Mouse (Mus musculus): ENCODE results near the gene Trpm3. TPM values are rescaled to one million over a fixed set of nuclear protein-coding genes. Genes with fewer than 3 reads are reported as not detected.

Gene Trpm3
- polyA plus RNA-seq, 2 experiments: 0.03 TPM; not detected in 1

- no peak for ATAC-seq (ENCODE audit: insufficient read depth)
- H3K4me2 ChIP-seq (ENCODE audit: low read depth): no peak overlapping the region
- no peak overlapping the region for H3K27ac ChIP-seq
- no peak for DNase-seq (ENCODE audit: low read depth in 3 of 3, low spot score in 3 of 3)
- H3K9ac ChIP-seq (replicated peaks): no peak overlapping the region
- H3K36me3 ChIP-seq (replicated peaks; ENCODE audit: control insufficient read depth, insufficient read depth, low read depth): no peaks in the 10 kb centered on the region
- no peak overlapping the region for H3K4me3 ChIP-seq (ENCODE audit: insufficient read depth in 1 of 2, low read depth in 2 of 2, low read length in 2 of 2)
- 46% methylated on average over 11 of the region's 11 CpGs for WGBS (ENCODE audit: insufficient replicate concordance)
- TF ChIP-seq CTCF (IDR thresholded peaks at IDR 0.05; ENCODE audit: low read depth) (no peak), EP300 (IDR thresholded peaks at IDR 0.05; ENCODE audit: low read depth) (no peak)
- no peaks in the 10 kb centered on the region for H3K9me3 ChIP-seq (ENCODE audit: control insufficient read depth, low read length)
- H3K27me3 ChIP-seq (ENCODE audit: control insufficient read depth, insufficient read depth, low read length): no peaks in the 10 kb centered on the region
- no peaks in the 10 kb centered on the region for H3K4me1 ChIP-seq (replicated peaks; ENCODE audit: control insufficient read depth in 2 of 2, insufficient read depth in 2 of 2, low read length in 1 of 2)
Measured at GRCm38 (mm10) chr19:23036782-23037477, 898.1 kb downstream of the Trpm3 start.

GRCm38 (mm10) chr19:23037499-23037898 is 898.7 kb downstream of the Trpm3 start:
- no peak overlapping the region for H3K4me3 ChIP-seq (ENCODE audit: insufficient read depth in 1 of 2, low read depth in 2 of 2, low read length in 2 of 2)
- TF ChIP-seq CTCF (IDR thresholded peaks at IDR 0.05; ENCODE audit: low read depth): no peak
- TF ChIP-seq EP300 (IDR thresholded peaks at IDR 0.05; ENCODE audit: low read depth): no peak
- no peaks in the 10 kb centered on the region for H3K9me3 ChIP-seq (ENCODE audit: control insufficient read depth, low read length)
- H3K36me3 ChIP-seq (replicated peaks; ENCODE audit: control insufficient read depth, insufficient read depth, low read depth): no peaks in the 10 kb centered on the region
- no peak overlapping the region for H3K9ac ChIP-seq (replicated peaks)
- H3K4me2 ChIP-seq (ENCODE audit: low read depth): no peak overlapping the region
- H3K4me1 ChIP-seq (replicated peaks; ENCODE audit: control insufficient read depth in 2 of 2, insufficient read depth in 2 of 2, low read length in 1 of 2): no peaks in the 10 kb centered on the region
- no peak for ATAC-seq (ENCODE audit: insufficient read depth)
- no peaks in the 10 kb centered on the region for H3K27me3 ChIP-seq (ENCODE audit: control insufficient read depth, insufficient read depth, low read length)
- no peak for DNase-seq (ENCODE audit: low read depth in 3 of 3, low spot score in 3 of 3)
- no peak overlapping the region for H3K27ac ChIP-seq
- 70% methylated on average over 14 of the region's 14 CpGs for WGBS (ENCODE audit: insufficient replicate concordance)

- Histone ChIP-seq H3K9ac (replicated peaks) (no peak overlapping the region), H3K4me3 (ENCODE audit: insufficient read depth in 1 of 2, low read depth in 2 of 2, low read length in 2 of 2) (no peak overlapping the region), H3K27ac (no peak overlapping the region), H3K4me2 (ENCODE audit: low read depth) (no peak overlapping the region), H3K9me3 (ENCODE audit: control insufficient read depth, low read length) (no peaks in the 10 kb centered on the region), H3K4me1 (replicated peaks; ENCODE audit: control insufficient read depth in 2 of 2, insufficient read depth in 2 of 2, low read length in 1 of 2) (no peaks in the 10 kb centered on the region), H3K36me3 (replicated peaks; ENCODE audit: control insufficient read depth, insufficient read depth, low read depth) (no peaks in the 10 kb centered on the region), H3K27me3 (ENCODE audit: control insufficient read depth, insufficient read depth, low read length) (no peaks in the 10 kb centered on the region)
- WGBS (ENCODE audit: insufficient replicate concordance): 59% methylated on average over 2 of the region's 2 CpGs
- no peak for ATAC-seq (ENCODE audit: insufficient read depth)
- DNase-seq (ENCODE audit: low read depth in 3 of 3, low spot score in 3 of 3): no peak
- TF ChIP-seq CTCF (IDR thresholded peaks at IDR 0.05; ENCODE audit: low read depth): no peak
Measured at GRCm38 (mm10) chr19:23038321-23038720, 899.5 kb downstream of the Trpm3 start.

GRCm38 (mm10) chr19:23041483-23042167 is 902.8 kb downstream of the Trpm3 start:
- Histone ChIP-seq H3K36me3 (replicated peaks; ENCODE audit: control insufficient read depth, insufficient read depth, low read depth) (no peaks in the 10 kb centered on the region), H3K9ac (replicated peaks) (no peak overlapping the region), H3K4me3 (ENCODE audit: insufficient read depth in 1 of 2, low read depth in 2 of 2, low read length in 2 of 2) (no peak overlapping the region), H3K4me1 (replicated peaks; ENCODE audit: control insufficient read depth in 2 of 2, insufficient read depth in 2 of 2, low read length in 1 of 2) (no peaks in the 10 kb centered on the region), H3K27ac (no peak overlapping the region), H3K4me2 (ENCODE audit: low read depth) (no peak overlapping the region), H3K9me3 (ENCODE audit: control insufficient read depth, low read length) (no peaks in the 10 kb centered on the region), H3K27me3 (ENCODE audit: control insufficient read depth, insufficient read depth, low read length) (no peaks in the 10 kb centered on the region)
- TF ChIP-seq EP300 (IDR thresholded peaks at IDR 0.05; ENCODE audit: low read depth) (no peak), CTCF (IDR thresholded peaks at IDR 0.05; ENCODE audit: low read depth) (no peak)
- 55% methylated on average over 6 of the region's 6 CpGs for WGBS (ENCODE audit: insufficient replicate concordance)
- DNase-seq (ENCODE audit: low read depth in 3 of 3, low spot score in 3 of 3) (no peak), ATAC-seq (ENCODE audit: insufficient read depth) (no peak)

GRCm38 (mm10) chr19:23042168-23042733 is 903.4 kb downstream of the Trpm3 start:
- no peak for DNase-seq (ENCODE audit: low read depth in 3 of 3, low spot score in 3 of 3)
- no peak overlapping the region for H3K27ac ChIP-seq
- ATAC-seq (ENCODE audit: insufficient read depth): no peak
- no peaks in the 10 kb centered on the region for H3K9me3 ChIP-seq (ENCODE audit: control insufficient read depth, low read length)
- no peaks in the 10 kb centered on the region for H3K36me3 ChIP-seq (replicated peaks; ENCODE audit: control insufficient read depth, insufficient read depth, low read depth)
- 38% methylated on average over 6 of the region's 6 CpGs for WGBS (ENCODE audit: insufficient replicate concordance)
- no peak overlapping the region for H3K9ac ChIP-seq (replicated peaks)
- TF ChIP-seq CTCF (IDR thresholded peaks at IDR 0.05; ENCODE audit: low read depth) (no peak), EP300 (IDR thresholded peaks at IDR 0.05; ENCODE audit: low read depth) (no peak)
- no peak overlapping the region for H3K4me2 ChIP-seq (ENCODE audit: low read depth)
- H3K4me3 ChIP-seq (ENCODE audit: insufficient read depth in 1 of 2, low read depth in 2 of 2, low read length in 2 of 2): no peak overlapping the region
- no peaks in the 10 kb centered on the region for H3K27me3 ChIP-seq (ENCODE audit: control insufficient read depth, insufficient read depth, low read length)
- H3K4me1 ChIP-seq (replicated peaks; ENCODE audit: control insufficient read depth in 2 of 2, insufficient read depth in 2 of 2, low read length in 1 of 2): no peaks in the 10 kb centered on the region
